Mouse (Mus musculus): ENCODE data around the gene Pygo1.

DNA sequence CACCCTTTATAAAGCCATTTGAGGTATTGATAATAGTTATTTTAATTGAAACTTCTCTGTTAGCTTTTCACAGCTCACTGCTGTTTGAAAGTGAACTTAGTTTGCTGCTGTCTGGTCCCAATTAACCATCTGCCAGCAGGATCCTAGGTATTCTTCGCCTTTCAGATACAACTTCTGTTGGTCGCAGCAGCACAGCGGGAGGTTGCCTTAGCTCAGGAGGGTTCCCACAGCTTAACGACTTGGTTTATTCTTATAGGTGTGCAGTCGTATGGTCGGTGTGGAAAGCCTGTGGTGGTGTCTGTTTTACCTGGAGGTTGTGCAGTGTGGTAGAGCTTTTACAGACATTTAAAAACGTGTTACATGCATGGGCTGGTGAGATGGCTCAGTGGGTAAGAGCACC, 71.4 kb downstream of the Pygo1 start:
- TF ChIP-seq POLR2A (IDR thresholded peaks at IDR 0.05; ENCODE audit: borderline replicate concordance, low read depth, low read length) (no peak), CTCF (IDR thresholded peaks at IDR 0.05; ENCODE audit: low read depth, low read length) (no peak)

Data from bone marrow macrophage, adult 2 months (primary cell).